Mouse (Mus musculus) lung, embryonic 15.5 days (tissue): Measurements from ENCODE around the gene Cpt1a. TPM values are rescaled to one million over a fixed set of nuclear protein-coding genes. Genes with fewer than 3 reads are reported as not detected.

Experiments
- microRNA-seq: library from miRNA; unstranded; fragments of <30 nt; microRNA quantifications from one replicate; pipeline ENCODE4, GENCODE M21; 2016
- polyA plus RNA-seq: library from polyadenylated mRNA; unstranded; fragments of >200 nt; fragmentation: Nextera tagmentation; extraction: Ambion mirVana; gene quantifications from 2 replicates; pipeline ENCODE4 v1.2.1, GENCODE M21; 2015

Gene Cpt1a
- polyA plus RNA-seq, 1 experiment from 2014 or later = 20.9 TPM

Small RNAs within 50 kb of the gene (microRNA-seq; reads per million reads assigned to microRNA genes)
- gene Mir6984 = not detected

Other genes with a start within 250 kb of the Cpt1a start
- gene Mrpl21, start 39.4 kb upstream of the Cpt1a start, polyA plus RNA-seq = 113 and 119 TPM in 2 replicates
- gene Ighmbp2, start 39.3 kb upstream of the Cpt1a start, polyA plus RNA-seq = 10.2 and 10.9 TPM in 2 replicates
- 0.45 and 0.61 TPM in 2 replicates for gene Tesmin, start 66.5 kb downstream of the Cpt1a start, polyA plus RNA-seq
- gene Gal, start 92.2 kb downstream of the Cpt1a start, polyA plus RNA-seq = 0.68 and 1.0 TPM in 2 replicates